Mouse (Mus musculus): ENCODE results near the gene Cphx3. TPM values are rescaled to one million over a fixed set of nuclear protein-coding genes. Genes with fewer than 3 reads are reported as not detected.
"Not testable (repeated sequence)": the region's sequence is repeated elsewhere in the genome, so short reads cannot be mapped to it uniquely, and the experiment has no call there.

Gene Cphx3
- total and polyA plus RNA-seq, 2 experiments, result 0.45 to 0.55 TPM

DNA sequence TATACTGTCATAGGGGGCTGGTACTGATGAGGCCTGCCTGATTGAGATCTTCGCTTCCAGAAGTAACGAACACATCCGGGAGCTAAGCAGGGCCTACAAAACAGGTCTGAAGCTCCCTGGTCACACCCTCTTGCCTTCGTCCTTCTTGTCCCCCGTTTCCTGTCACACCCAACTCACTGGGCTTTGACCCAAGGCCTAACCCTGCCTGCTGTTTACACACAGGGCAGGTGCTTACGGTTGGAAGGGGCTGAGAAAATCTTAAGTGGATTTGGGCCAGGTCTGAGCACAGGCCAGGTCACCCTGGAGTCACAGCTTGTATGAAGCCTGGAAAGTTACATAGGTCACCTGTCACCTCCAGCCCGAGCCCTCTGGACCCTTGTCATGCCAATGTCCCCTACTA is 73.9 kb downstream of the Cphx3 start:
- not testable (repeated sequence) for H3K27ac ChIP-seq (replicated peaks; ENCODE audit: insufficient read depth, low read depth, low read length); H3K4me3 ChIP-seq (ENCODE audit: insufficient read depth, low read depth, low read length); H3K9ac ChIP-seq (ENCODE audit: low read depth, low read length); H3K79me2 ChIP-seq (ENCODE audit: control insufficient read depth, insufficient read depth, low read length); H3K27me3 ChIP-seq (ENCODE audit: control insufficient read depth, insufficient read depth, low read length); DNase-seq (ENCODE audit: extremely low read depth, low read depth, low spot score); H3K4me1 ChIP-seq (ENCODE audit: control insufficient read depth, insufficient read depth, low read length); H3K36me3 ChIP-seq (ENCODE audit: control insufficient read depth, insufficient read depth, low read length)
- no CpG with 5 or more reads among the region's 7 CpGs for WGBS

DNA sequence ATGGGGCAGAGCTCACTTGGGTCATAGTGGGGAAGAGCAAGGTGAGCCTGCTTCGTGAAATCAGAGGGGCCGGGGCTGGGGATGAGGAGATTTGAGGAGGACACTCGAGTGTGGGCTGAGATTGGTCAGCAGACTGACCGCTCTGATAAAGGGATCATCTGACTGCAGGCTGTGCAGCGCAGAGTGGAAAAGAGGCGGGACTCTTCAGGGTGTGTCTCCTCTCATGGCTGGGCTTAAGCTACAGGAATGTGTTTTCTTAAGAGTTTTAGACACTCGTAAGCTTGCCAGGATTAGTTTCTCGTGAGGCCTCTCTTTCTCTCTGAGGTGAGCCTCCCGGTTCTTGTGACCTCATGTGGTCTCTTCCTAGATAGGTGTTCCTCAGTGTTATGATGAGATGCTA is 79.1 kb downstream of the Cphx3 start:
- WGBS, result no CpG with 5 or more reads among the region's 9 CpGs
- not testable (repeated sequence) for H3K27me3 ChIP-seq (ENCODE audit: control insufficient read depth, insufficient read depth, low read length); H3K9ac ChIP-seq (ENCODE audit: low read depth, low read length); H3K4me3 ChIP-seq (ENCODE audit: insufficient read depth, low read depth, low read length); H3K27ac ChIP-seq (replicated peaks; ENCODE audit: insufficient read depth, low read depth, low read length); H3K4me1 ChIP-seq (ENCODE audit: control insufficient read depth, insufficient read depth, low read length); H3K36me3 ChIP-seq (ENCODE audit: control insufficient read depth, insufficient read depth, low read length); DNase-seq (ENCODE audit: extremely low read depth, low read depth, low spot score); H3K79me2 ChIP-seq (ENCODE audit: control insufficient read depth, insufficient read depth, low read length)

DNA sequence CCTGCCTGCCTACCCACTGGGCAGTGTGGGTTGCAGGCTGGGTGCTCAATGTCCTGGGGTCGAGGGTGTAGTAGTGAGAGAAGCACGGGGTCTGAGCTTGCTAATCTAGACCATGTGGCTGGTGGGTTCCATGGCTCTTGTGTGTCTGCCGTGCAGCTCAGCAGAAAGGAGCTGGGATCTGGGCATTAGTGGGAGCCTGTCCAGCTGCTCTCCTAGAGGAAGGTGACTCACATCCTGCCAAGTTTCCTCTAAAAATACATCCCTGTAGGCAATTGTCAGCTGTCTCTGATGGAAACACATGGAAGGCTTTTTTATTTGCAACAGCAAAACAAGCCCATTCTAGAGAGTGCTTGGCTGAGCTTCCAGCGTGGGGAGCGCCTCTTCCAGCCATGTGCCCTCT is 80.3 kb downstream of the Cphx3 start:
- not testable (repeated sequence) for H3K27ac ChIP-seq (replicated peaks; ENCODE audit: insufficient read depth, low read depth, low read length); DNase-seq (ENCODE audit: extremely low read depth, low read depth, low spot score); H3K36me3 ChIP-seq (ENCODE audit: control insufficient read depth, insufficient read depth, low read length); H3K4me1 ChIP-seq (ENCODE audit: control insufficient read depth, insufficient read depth, low read length); H3K79me2 ChIP-seq (ENCODE audit: control insufficient read depth, insufficient read depth, low read length); H3K9ac ChIP-seq (ENCODE audit: low read depth, low read length); H3K27me3 ChIP-seq (ENCODE audit: control insufficient read depth, insufficient read depth, low read length); H3K4me3 ChIP-seq (ENCODE audit: insufficient read depth, low read depth, low read length)
- WGBS, result no CpG with 5 or more reads among the region's 5 CpGs

DNA sequence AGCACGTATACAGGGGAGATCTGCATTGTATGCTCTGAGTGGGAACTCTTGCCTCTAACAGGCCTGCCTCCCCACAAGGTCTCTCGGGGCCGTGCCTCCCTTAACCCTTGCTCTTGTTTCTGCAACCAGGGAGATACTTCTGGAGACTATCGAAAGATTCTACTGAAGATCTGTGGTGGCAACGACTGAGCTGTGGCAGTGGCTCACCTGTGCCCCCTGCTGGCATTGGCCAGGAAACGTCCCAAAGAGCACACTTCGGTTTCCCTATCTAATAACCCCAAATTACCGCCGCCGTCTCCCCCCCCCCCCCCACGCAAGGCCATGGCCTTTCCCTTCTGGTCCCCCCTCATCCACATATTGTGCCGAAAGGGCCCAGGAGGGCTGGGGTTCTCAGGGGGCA is 83.2 kb downstream of the Cphx3 start:
- WGBS, result no CpG with 5 or more reads among the region's 12 CpGs
- not testable (repeated sequence) for H3K27me3 ChIP-seq (ENCODE audit: control insufficient read depth, insufficient read depth, low read length); H3K4me3 ChIP-seq (ENCODE audit: insufficient read depth, low read depth, low read length); H3K36me3 ChIP-seq (ENCODE audit: control insufficient read depth, insufficient read depth, low read length); H3K4me1 ChIP-seq (ENCODE audit: control insufficient read depth, insufficient read depth, low read length); DNase-seq (ENCODE audit: extremely low read depth, low read depth, low spot score); H3K27ac ChIP-seq (replicated peaks; ENCODE audit: insufficient read depth, low read depth, low read length); H3K9ac ChIP-seq (ENCODE audit: low read depth, low read length); H3K79me2 ChIP-seq (ENCODE audit: control insufficient read depth, insufficient read depth, low read length)

DNA sequence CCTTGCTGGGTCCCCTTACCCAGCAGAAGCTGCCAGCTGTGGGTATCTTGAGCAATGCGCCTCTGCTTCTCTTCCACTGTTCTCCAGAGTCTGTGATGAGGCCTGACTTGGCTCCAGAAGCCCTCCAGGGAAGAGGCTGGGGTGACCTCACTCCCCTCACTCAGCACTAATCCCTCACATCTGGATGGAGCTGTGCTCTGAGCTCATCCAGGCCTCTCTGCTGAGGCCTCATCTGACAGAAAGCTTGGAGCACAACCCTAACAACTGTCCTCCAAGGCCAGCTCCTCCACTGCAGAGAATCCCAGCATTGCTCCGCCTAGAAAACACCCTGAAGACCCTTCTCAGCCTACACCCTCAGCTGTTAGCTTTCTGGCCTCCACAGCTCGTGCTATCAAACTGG is 91.9 kb downstream of the Cphx3 start:
- not testable (repeated sequence) for H3K36me3 ChIP-seq (ENCODE audit: control insufficient read depth, insufficient read depth, low read length); DNase-seq (ENCODE audit: extremely low read depth, low read depth, low spot score); H3K79me2 ChIP-seq (ENCODE audit: control insufficient read depth, insufficient read depth, low read length); H3K27me3 ChIP-seq (ENCODE audit: control insufficient read depth, insufficient read depth, low read length); H3K9ac ChIP-seq (ENCODE audit: low read depth, low read length); H3K4me3 ChIP-seq (ENCODE audit: insufficient read depth, low read depth, low read length); H3K4me1 ChIP-seq (ENCODE audit: control insufficient read depth, insufficient read depth, low read length); H3K27ac ChIP-seq (replicated peaks; ENCODE audit: insufficient read depth, low read depth, low read length)
- no CpG with 5 or more reads among the region's 3 CpGs for WGBS

DNA sequence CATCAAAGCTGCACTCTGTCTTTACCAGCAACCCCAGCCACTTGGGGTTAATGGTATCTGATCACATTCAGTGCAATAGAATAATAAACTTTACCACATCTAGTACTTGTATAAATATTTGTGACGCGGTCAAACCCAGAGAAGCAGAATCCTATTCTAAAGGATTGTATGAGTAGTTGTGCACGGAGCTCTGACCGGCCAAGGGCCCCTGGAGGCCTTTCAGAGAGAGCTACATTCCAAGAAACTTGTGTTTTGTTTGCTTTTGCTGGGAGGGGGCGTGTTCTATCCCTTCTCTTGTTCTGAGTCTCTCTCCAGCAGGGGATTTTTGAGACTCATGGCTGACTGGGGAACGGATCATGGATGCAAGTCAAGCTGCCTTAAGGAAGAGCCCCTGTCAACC is 92.9 kb downstream of the Cphx3 start:
- no CpG with 5 or more reads among the region's 6 CpGs for WGBS
- not testable (repeated sequence) for H3K79me2 ChIP-seq (ENCODE audit: control insufficient read depth, insufficient read depth, low read length); H3K4me3 ChIP-seq (ENCODE audit: insufficient read depth, low read depth, low read length); H3K27ac ChIP-seq (replicated peaks; ENCODE audit: insufficient read depth, low read depth, low read length); H3K36me3 ChIP-seq (ENCODE audit: control insufficient read depth, insufficient read depth, low read length); H3K27me3 ChIP-seq (ENCODE audit: control insufficient read depth, insufficient read depth, low read length); DNase-seq (ENCODE audit: extremely low read depth, low read depth, low spot score); H3K4me1 ChIP-seq (ENCODE audit: control insufficient read depth, insufficient read depth, low read length); H3K9ac ChIP-seq (ENCODE audit: low read depth, low read length)

DNA sequence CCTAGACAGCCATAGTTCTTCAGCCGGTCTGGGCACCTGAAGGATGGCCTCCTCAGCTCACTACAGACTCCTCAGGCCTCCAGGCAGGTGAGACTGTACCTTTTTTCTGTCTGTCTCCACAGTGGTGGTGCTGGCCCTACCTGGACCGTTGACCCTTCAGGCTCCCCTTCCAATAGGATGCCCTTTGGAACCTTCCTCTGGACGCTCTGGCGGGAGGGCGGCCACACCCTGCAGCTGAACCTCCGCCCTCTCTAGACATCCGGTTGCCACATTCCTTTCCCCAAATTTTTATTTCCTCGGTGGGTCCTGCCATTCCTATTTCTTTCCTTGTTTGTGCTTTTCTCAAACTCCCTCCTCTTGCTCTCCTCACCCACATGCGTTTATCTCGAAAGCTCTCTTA is 99.6 kb downstream of the Cphx3 start:
- WGBS, result no CpG with 5 or more reads among the region's 10 CpGs
- not testable (repeated sequence) for H3K79me2 ChIP-seq (ENCODE audit: control insufficient read depth, insufficient read depth, low read length)

DNA sequence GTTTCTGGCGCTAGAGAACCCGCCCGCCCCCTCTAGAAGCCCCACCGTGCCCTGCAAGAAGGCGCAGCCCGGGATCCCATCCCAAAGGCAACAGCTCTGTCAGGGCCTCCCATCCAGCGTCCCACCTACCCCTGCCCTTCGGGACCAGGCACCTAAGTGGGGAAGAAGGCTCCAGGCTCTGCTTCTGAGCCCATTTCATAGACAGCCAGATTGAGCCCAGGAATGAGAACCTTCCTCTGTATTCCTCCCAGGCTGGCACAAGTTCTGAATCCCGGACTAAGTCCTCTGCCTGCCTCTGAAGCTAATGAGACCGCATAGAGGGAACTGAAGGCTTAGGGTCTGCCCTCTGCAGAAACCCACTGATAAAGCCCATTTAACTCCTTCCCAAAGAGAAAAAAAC is 100.3 kb downstream of the Cphx3 start, which contains the start of gene Plac9b:
TSS of gene Plac9b (minus strand) at position 101 of the 400 bp plus-strand sequence.
- H3K4me1 ChIP-seq (ENCODE audit: control insufficient read depth, insufficient read depth, low read length); H3K79me2 ChIP-seq (ENCODE audit: control insufficient read depth, insufficient read depth, low read length); H3K27ac ChIP-seq (replicated peaks; ENCODE audit: insufficient read depth, low read depth, low read length); H3K36me3 ChIP-seq (ENCODE audit: control insufficient read depth, insufficient read depth, low read length); H3K9ac ChIP-seq (ENCODE audit: low read depth, low read length); H3K4me3 ChIP-seq (ENCODE audit: insufficient read depth, low read depth, low read length); H3K27me3 ChIP-seq (ENCODE audit: control insufficient read depth, insufficient read depth, low read length); DNase-seq (ENCODE audit: extremely low read depth, low read depth, low spot score): not testable (repeated sequence)
- no CpG with 5 or more reads among the region's 10 CpGs for WGBS

More for the DNA sequence above, 99.6 kb downstream of the Cphx3 start:
- not testable (repeated sequence) for H3K4me3 ChIP-seq (ENCODE audit: insufficient read depth, low read depth, low read length); H3K27me3 ChIP-seq (ENCODE audit: control insufficient read depth, insufficient read depth, low read length); H3K9ac ChIP-seq (ENCODE audit: low read depth, low read length); H3K27ac ChIP-seq (replicated peaks; ENCODE audit: insufficient read depth, low read depth, low read length); H3K36me3 ChIP-seq (ENCODE audit: control insufficient read depth, insufficient read depth, low read length); H3K4me1 ChIP-seq (ENCODE audit: control insufficient read depth, insufficient read depth, low read length); DNase-seq (ENCODE audit: extremely low read depth, low read depth, low spot score)

DNA sequence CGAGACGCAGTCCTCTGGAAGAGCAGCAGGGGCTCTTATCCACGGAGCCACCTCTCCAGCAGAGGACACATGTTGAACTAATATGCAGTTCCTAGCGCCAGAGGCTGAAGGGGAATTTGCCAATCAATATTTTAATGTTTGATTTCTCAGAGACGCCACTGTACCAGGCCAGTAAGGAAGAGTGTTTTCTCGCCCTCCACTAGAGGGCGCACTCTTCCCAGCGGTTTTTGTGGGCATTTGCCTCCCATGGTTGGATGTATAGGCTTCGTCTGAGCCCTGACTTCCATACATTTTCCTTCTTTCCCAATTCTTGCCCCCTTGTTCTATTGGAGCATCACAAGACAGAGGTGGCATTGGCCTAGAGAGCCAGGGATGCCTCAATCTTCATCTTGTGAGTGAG is 104.5 kb downstream of the Cphx3 start:
- no CpG with 5 or more reads among the region's 9 CpGs for WGBS
- not testable (repeated sequence) for H3K27ac ChIP-seq (replicated peaks; ENCODE audit: insufficient read depth, low read depth, low read length)

DNA sequence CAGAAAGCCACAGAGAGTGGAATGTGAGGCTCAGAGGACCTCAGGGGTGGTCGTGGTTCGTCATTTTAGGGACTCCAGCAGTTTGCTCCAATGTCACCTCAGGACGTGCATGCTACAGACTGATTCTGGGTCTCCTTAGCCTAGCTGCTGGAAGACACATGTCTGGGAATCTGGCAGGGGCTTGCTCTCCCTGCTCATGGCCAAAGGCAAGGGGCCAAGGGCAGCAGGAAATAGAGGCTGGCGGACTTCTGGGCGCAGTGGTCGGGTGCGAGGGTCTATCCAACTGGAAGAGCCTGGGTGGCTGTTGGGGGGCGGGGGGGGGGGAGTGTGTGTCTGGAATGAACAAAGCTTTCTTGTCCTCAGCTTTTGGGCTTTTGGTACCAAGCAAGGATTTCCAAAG is 106.3 kb downstream of the Cphx3 start:
- H3K27me3 ChIP-seq (ENCODE audit: control insufficient read depth, insufficient read depth, low read length); H3K4me1 ChIP-seq (ENCODE audit: control insufficient read depth, insufficient read depth, low read length); H3K9ac ChIP-seq (ENCODE audit: low read depth, low read length); DNase-seq (ENCODE audit: extremely low read depth, low read depth, low spot score); H3K27ac ChIP-seq (replicated peaks; ENCODE audit: insufficient read depth, low read depth, low read length); H3K79me2 ChIP-seq (ENCODE audit: control insufficient read depth, insufficient read depth, low read length); H3K36me3 ChIP-seq (ENCODE audit: control insufficient read depth, insufficient read depth, low read length); H3K4me3 ChIP-seq (ENCODE audit: insufficient read depth, low read depth, low read length): not testable (repeated sequence)
- WGBS, result no CpG with 5 or more reads among the region's 8 CpGs

More for the DNA sequence above, 104.5 kb downstream of the Cphx3 start:
- not testable (repeated sequence) for H3K4me1 ChIP-seq (ENCODE audit: control insufficient read depth, insufficient read depth, low read length); H3K36me3 ChIP-seq (ENCODE audit: control insufficient read depth, insufficient read depth, low read length); DNase-seq (ENCODE audit: extremely low read depth, low read depth, low spot score); H3K79me2 ChIP-seq (ENCODE audit: control insufficient read depth, insufficient read depth, low read length); H3K9ac ChIP-seq (ENCODE audit: low read depth, low read length); H3K4me3 ChIP-seq (ENCODE audit: insufficient read depth, low read depth, low read length); H3K27me3 ChIP-seq (ENCODE audit: control insufficient read depth, insufficient read depth, low read length)
